Comparison of ENCODE assay signal across 8 mouse cellular contexts in genomic region chr11:97628303-97628567, GRCm38 (mm10). TPM values are rescaled to one million over a fixed set of nuclear protein-coding genes. Genes with fewer than 3 reads are reported as not detected.
A peak's percentile ranks its signal among the peaks of the same experiment; 100 is the strongest.
DNase-seq lines count a peak whose midpoint lies in the region; ATAC-seq and TF ChIP-seq lines count a peak whose summit lies in the region.

No protein-coding gene starts in this region.

- H3K27me3 ChIP-seq in heart, embryonic 11.5 days (ENCODE audit: control insufficient read depth, insufficient read depth, low read length): peaks cover 78% of the 10 kb centered on the region
- H3K27me3 ChIP-seq in E14TG2a.4 (ENCODE audit: insufficient read depth, low read length): no peaks in the 10 kb centered on the region
- H3K27me3 ChIP-seq in forebrain, embryonic 15.5 days: peaks cover 69% of the 10 kb centered on the region
- H3K27me3 ChIP-seq in liver, embryonic 14.5 days (ENCODE audit: control insufficient read depth, insufficient read depth, low read length): peaks cover 85% of the 10 kb centered on the region

- H3K36me3 ChIP-seq in heart, embryonic 11.5 days (ENCODE audit: control insufficient read depth, insufficient read depth, low read length): no peaks in the 10 kb centered on the region
- H3K36me3 ChIP-seq in E14TG2a.4 (ENCODE audit: insufficient read depth, low read length): peaks cover 22% of the 10 kb centered on the region
- no peaks in the 10 kb centered on the region for H3K36me3 ChIP-seq in forebrain, embryonic 15.5 days
- H3K36me3 ChIP-seq in liver, embryonic 14.5 days (replicated peaks; ENCODE audit: control insufficient read depth, insufficient read depth, low read depth): no peaks in the 10 kb centered on the region

- no peak for TF ChIP-seq CTCF in E14TG2a.4 (conservative IDR thresholded peaks at IDR 0.05; ENCODE audit: low read length)
- no peak for TF ChIP-seq CTCF in liver, embryonic 14.5 days (IDR thresholded peaks at IDR 0.05; ENCODE audit: low read depth)

- TF ChIP-seq EP300 in liver, embryonic 14.5 days (IDR thresholded peaks at IDR 0.05; ENCODE audit: low read depth): no peak

- DNase-seq in heart, postnatal 36 days: no peak
- DNase-seq in liver, embryonic 14.5 days (ENCODE audit: low read depth in 3 of 3, low spot score in 3 of 3): no peak
- DNase-seq in left cerebral cortex, adult 11 months (ENCODE audit: low spot score): no peak
- no peak for DNase-seq in frontal cortex, postnatal 14 days (ENCODE audit: low spot score in 2 of 2)
- DNase-seq in left cerebral cortex, postnatal 10 days (ENCODE audit: extremely low spot score in 1 of 2, low spot score in 2 of 2): no peak

- WGBS in heart, embryonic 11.5 days (ENCODE audit: insufficient replicate concordance): 1% methylated on average over 21 of the region's 28 CpGs
- under 1% methylated on average over 28 of the region's 28 CpGs for WGBS in forebrain, embryonic 15.5 days
- under 1% methylated on average over 22 of the region's 28 CpGs for WGBS in liver, embryonic 14.5 days (ENCODE audit: insufficient replicate concordance)

- peak overlapping the region; percentile 95 for H3K4me2 ChIP-seq in heart, embryonic 11.5 days
- H3K4me2 ChIP-seq in forebrain, embryonic 15.5 days (replicated peaks): peak overlapping the region; percentile 80
- H3K4me2 ChIP-seq in liver, embryonic 14.5 days (ENCODE audit: low read depth): peak overlapping the region; percentile 67; the same call in 1 of the 2 replicates

- no peaks in the 10 kb centered on the region for H3K9me3 ChIP-seq in heart, embryonic 11.5 days (replicated peaks; ENCODE audit: control insufficient read depth, low read length)
- H3K9me3 ChIP-seq in E14TG2a.4 (ENCODE audit: low read length): no peaks in the 10 kb centered on the region
- H3K9me3 ChIP-seq in forebrain, embryonic 15.5 days: no peaks in the 10 kb centered on the region
- H3K9me3 ChIP-seq in liver, embryonic 14.5 days (ENCODE audit: control insufficient read depth, low read length): no peaks in the 10 kb centered on the region

- H3K4me3 ChIP-seq in heart, embryonic 11.5 days (ENCODE audit: low read depth, low read length): peak overlapping the region; percentile 69
- peak overlapping the region; percentile 93 for H3K4me3 ChIP-seq in E14TG2a.4 (replicated peaks; ENCODE audit: low read length)
- peak overlapping the region; percentile 76 for H3K4me3 ChIP-seq in forebrain, embryonic 15.5 days
- H3K4me3 ChIP-seq in liver, embryonic 14.5 days (ENCODE audit: insufficient read depth in 1 of 2, low read depth in 2 of 2, low read length in 2 of 2): peak overlapping the region in 1 of 2 experiments; percentile 53; a peak in 2 of 4 replicates

- no peak for ATAC-seq in heart, embryonic 11.5 days (replicated peaks; ENCODE audit: insufficient number of reproducible peaks, low FRiP score, low TSS enrichment)
- no peak for ATAC-seq in forebrain, embryonic 15.5 days (replicated peaks)
- no peak for ATAC-seq in liver, embryonic 14.5 days (ENCODE audit: insufficient read depth)

- H3K4me1 ChIP-seq in heart, embryonic 11.5 days (ENCODE audit: control insufficient read depth, insufficient read depth, low read length): peaks cover 9% of the 10 kb centered on the region; the same call in 1 of the 2 replicates
- H3K4me1 ChIP-seq in E14TG2a.4 (replicated peaks; ENCODE audit: low read depth, low read length): peaks cover 72% of the 10 kb centered on the region
- H3K4me1 ChIP-seq in forebrain, embryonic 15.5 days: peaks cover 34% of the 10 kb centered on the region
- H3K4me1 ChIP-seq in liver, embryonic 14.5 days (replicated peaks; ENCODE audit: control insufficient read depth in 2 of 2, insufficient read depth in 2 of 2, low read length in 1 of 2): no peaks in the 10 kb centered on the region

- H3K9ac ChIP-seq in heart, embryonic 11.5 days (ENCODE audit: low read depth, low read length): 0 out of 2 replicates have a peak overlapping the region, but pooled peaks have one; percentile 16
- H3K9ac ChIP-seq in forebrain, embryonic 15.5 days (replicated peaks): peak overlapping the region; percentile 78
- H3K9ac ChIP-seq in liver, embryonic 14.5 days (replicated peaks): no peak overlapping the region

- no peak overlapping the region for H3K27ac ChIP-seq in heart, embryonic 11.5 days (ENCODE audit: low read depth, low read length)
- no peak overlapping the region for H3K27ac ChIP-seq in forebrain, embryonic 15.5 days (replicated peaks)
- no peak overlapping the region for H3K27ac ChIP-seq in liver, embryonic 14.5 days

- intact Hi-C loops in heart, postnatal 36 days (cut with DNase I): loop anchor here (5.0 kb wide), 1 partner anchor 221 kb away; no protein-coding TSS in a partner anchor
- intact Hi-C loops in left cerebral cortex, postnatal 10 days (cut with DNase I): no loop called here

RNA-seq across cellular contexts. Expression of gene Epop, which starts 1.3 kb away (rescaled TPM):
- 1.4 and 1.5 TPM in 2 replicates for polyA plus RNA-seq in heart, embryonic 11.5 days (2014; fragmentation: Nextera tagmentation; extraction: Ambion mirVana)
- 1 to 10 TPM in 1 of 2 experiments, under 1 TPM in 1; 0.95 to 2.4 TPM for total RNA-seq in heart, postnatal 36 days (2021)
- polyA plus RNA-seq in forebrain, embryonic 15.5 days (2015; fragmentation: Nextera tagmentation; extraction: Ambion mirVana): 4.6 and 5.8 TPM in 2 replicates
- 0.66 and 0.98 TPM in 2 replicates for polyA plus RNA-seq in liver, embryonic 14.5 days (2012; rRNA removed)
- polyA plus RNA-seq in liver, embryonic 14.5 days (2014; fragmentation: Nextera tagmentation; extraction: Ambion mirVana): 0.34 and 0.38 TPM in 2 replicates
- 10 to 100 TPM; 15.0 to 18.4 TPM for total RNA-seq in left cerebral cortex, postnatal 10 days (2021)

RNA-seq across cellular contexts. Expression of gene Mllt6, which starts 35.0 kb away (rescaled TPM):
- polyA plus RNA-seq in heart, embryonic 11.5 days (2014; fragmentation: Nextera tagmentation; extraction: Ambion mirVana): 2.9 and 3.3 TPM in 2 replicates
- 10 to 100 TPM; 67.0 to 68.8 TPM for total RNA-seq in heart, postnatal 36 days (2021)
- polyA plus RNA-seq in forebrain, embryonic 15.5 days (2015; fragmentation: Nextera tagmentation; extraction: Ambion mirVana): 4.3 and 4.7 TPM in 2 replicates
- 1.0 TPM in 2 replicates for polyA plus RNA-seq in liver, embryonic 14.5 days (2012; rRNA removed)
- polyA plus RNA-seq in liver, embryonic 14.5 days (2014; fragmentation: Nextera tagmentation; extraction: Ambion mirVana): 0.22 and 0.25 TPM in 2 replicates
- total RNA-seq in left cerebral cortex, postnatal 10 days (2021): 10 to 100 TPM; 66.9 to 71.6 TPM

RNA-seq across cellular contexts. Expression of gene Srcin1, which starts 52.2 kb away (rescaled TPM):
- 0.06 and 0.23 TPM in 2 replicates for polyA plus RNA-seq in heart, embryonic 11.5 days (2014; fragmentation: Nextera tagmentation; extraction: Ambion mirVana)
- total RNA-seq in heart, postnatal 36 days (2021): under 1 TPM; 0.08 to 0.16 TPM
- 10.8 and 11.6 TPM in 2 replicates for polyA plus RNA-seq in forebrain, embryonic 15.5 days (2015; fragmentation: Nextera tagmentation; extraction: Ambion mirVana)
- polyA plus RNA-seq in liver, embryonic 14.5 days (2012; rRNA removed): 0.04 and 0.06 TPM in 2 replicates
- polyA plus RNA-seq in liver, embryonic 14.5 days (2014; fragmentation: Nextera tagmentation; extraction: Ambion mirVana): not detected in 2 replicates
- 100 to 1,000 TPM; 281 to 294 TPM for total RNA-seq in left cerebral cortex, postnatal 10 days (2021)

RNA-seq across cellular contexts. Expression of gene Cisd3, which starts 57.4 kb away (rescaled TPM):
- polyA plus RNA-seq in heart, embryonic 11.5 days (2014; fragmentation: Nextera tagmentation; extraction: Ambion mirVana): 45.8 and 52.3 TPM in 2 replicates
- total RNA-seq in heart, postnatal 36 days (2021): 100 to 1,000 TPM; 146 TPM
- polyA plus RNA-seq in forebrain, embryonic 15.5 days (2015; fragmentation: Nextera tagmentation; extraction: Ambion mirVana): 17.4 and 19.5 TPM in 2 replicates
- polyA plus RNA-seq in liver, embryonic 14.5 days (2012; rRNA removed): 3.0 and 4.9 TPM in 2 replicates
- polyA plus RNA-seq in liver, embryonic 14.5 days (2014; fragmentation: Nextera tagmentation; extraction: Ambion mirVana): 10.0 and 11.4 TPM in 2 replicates
- total RNA-seq in left cerebral cortex, postnatal 10 days (2021): 10 to 100 TPM; 34.6 to 37.8 TPM
